Mouse (Mus musculus): ENCODE results near the gene Cenpn. TPM values are rescaled to one million over a fixed set of nuclear protein-coding genes. Genes with fewer than 3 reads are reported as not detected.

Cenpn gene
- polyA plus RNA-seq, 1 experiment from 2014 or later = 29.5 TPM

- 92% methylated on average over 4 of the region's 4 CpGs for WGBS
- no peaks in the 10 kb centered on the region for H3K9me3 ChIP-seq
- no peak overlapping the region for H3K4me3 ChIP-seq (replicated peaks)
- H3K4me1 ChIP-seq (replicated peaks) = no peaks in the 10 kb centered on the region
- H3K9ac ChIP-seq = no peak overlapping the region
- no peaks in the 10 kb centered on the region for H3K27me3 ChIP-seq (replicated peaks)
- H3K4me2 ChIP-seq (replicated peaks) = no peak overlapping the region
- H3K27ac ChIP-seq = no peak overlapping the region
- ATAC-seq = no peak
- H3K36me3 ChIP-seq = peaks cover 7% of the 10 kb centered on the region; the same call in 1 of the 2 replicates
These were observed 16.8 kb upstream of the Cenpn start for GRCm38 (mm10) chr8:116904736-116905135.

GRCm38 (mm10) chr8:116905252-116905651 lies 16.3 kb upstream of the Cenpn start:
- 89% methylated on average over 4 of the region's 4 CpGs for WGBS
- H3K9me3 ChIP-seq = no peaks in the 10 kb centered on the region
- H3K27me3 ChIP-seq (replicated peaks) = no peaks in the 10 kb centered on the region
- no peak overlapping the region for H3K9ac ChIP-seq
- H3K4me1 ChIP-seq (replicated peaks) = no peaks in the 10 kb centered on the region
- H3K4me3 ChIP-seq (replicated peaks) = no peak overlapping the region
- H3K27ac ChIP-seq = no peak overlapping the region
- peaks cover 7% of the 10 kb centered on the region; the same call in 1 of the 2 replicates for H3K36me3 ChIP-seq
- no peak overlapping the region for H3K4me2 ChIP-seq (replicated peaks)
- ATAC-seq = no peak

GRCm38 (mm10) chr8:116905836-116906235 lies 15.7 kb upstream of the Cenpn start:
- H3K36me3 ChIP-seq = peaks cover 7% of the 10 kb centered on the region; the same call in 1 of the 2 replicates
- no peak overlapping the region for H3K27ac ChIP-seq

GRCm38 (mm10) chr8:116921005-116921336 lies 559 bp upstream of the Cenpn start:
- Histone ChIP-seq H3K9ac (peak overlapping the region; percentile 74), H3K4me3 (replicated peaks) (peak overlapping the region; percentile 90), H3K27ac (peak overlapping the region; percentile 81), H3K9me3 (no peaks in the 10 kb centered on the region), H3K4me1 (replicated peaks) (peaks cover 10% of the 10 kb centered on the region), H3K36me3 (no peaks in the 10 kb centered on the region), H3K4me2 (replicated peaks) (peak overlapping the region; percentile 66), H3K27me3 (replicated peaks) (no peaks in the 10 kb centered on the region)
- under 1% methylated on average over 22 of the region's 22 CpGs for WGBS
- ATAC-seq = peak; percentile 75

More at GRCm38 (mm10) chr8:116905836-116906235, 15.7 kb upstream of the Cenpn start:
- Histone ChIP-seq H3K4me2 (replicated peaks) (no peak overlapping the region), H3K4me1 (replicated peaks) (no peaks in the 10 kb centered on the region), H3K27me3 (replicated peaks) (no peaks in the 10 kb centered on the region), H3K9me3 (no peaks in the 10 kb centered on the region), H3K4me3 (replicated peaks) (no peak overlapping the region), H3K9ac (no peak overlapping the region)
- ATAC-seq = no peak
- 97% methylated on average over 4 of the region's 4 CpGs for WGBS

GRCm38 (mm10) chr8:116922060-116922757 lies 679 bp downstream of the Cenpn start:
- Histone ChIP-seq H3K27me3 (replicated peaks) (no peaks in the 10 kb centered on the region), H3K4me3 (replicated peaks) (peak overlapping the region; percentile 90), H3K36me3 (no peaks in the 10 kb centered on the region), H3K9ac (peak overlapping the region; percentile 74), H3K4me1 (replicated peaks) (peaks cover 10% of the 10 kb centered on the region), H3K4me2 (replicated peaks) (peak overlapping the region; percentile 66), H3K9me3 (no peaks in the 10 kb centered on the region), H3K27ac (0 out of 2 replicates have a peak overlapping the region, but pooled peaks have one; percentile 78)
- 28% methylated on average over 17 of the region's 17 CpGs for WGBS
- no peak for ATAC-seq

- Histone ChIP-seq H3K4me3 (replicated peaks) (no peak overlapping the region), H3K27me3 (replicated peaks) (no peaks in the 10 kb centered on the region), H3K27ac (no peak overlapping the region), H3K9ac (no peak overlapping the region), H3K4me1 (replicated peaks) (peaks cover 10% of the 10 kb centered on the region), H3K9me3 (no peaks in the 10 kb centered on the region), H3K36me3 (no peaks in the 10 kb centered on the region), H3K4me2 (replicated peaks) (no peak overlapping the region)
- ATAC-seq = no peak
- 92% methylated on average over 8 of the region's 8 CpGs for WGBS
These were observed 2.0 kb downstream of the Cenpn start for GRCm38 (mm10) chr8:116923526-116923925.

GRCm38 (mm10) chr8:116927880-116928279 lies 6.3 kb downstream of the Cenpn start:
- H3K27me3 ChIP-seq (replicated peaks) = no peaks in the 10 kb centered on the region
- H3K4me2 ChIP-seq (replicated peaks) = no peak overlapping the region
- no peak for ATAC-seq
- no peak overlapping the region for H3K9ac ChIP-seq
- H3K27ac ChIP-seq = no peak overlapping the region
- H3K36me3 ChIP-seq = peaks cover 8% of the 10 kb centered on the region; the same call in 1 of the 2 replicates
- H3K4me1 ChIP-seq (replicated peaks) = no peaks in the 10 kb centered on the region
- no peak overlapping the region for H3K4me3 ChIP-seq (replicated peaks)
- H3K9me3 ChIP-seq = no peaks in the 10 kb centered on the region
- 88% methylated on average over 9 of the region's 9 CpGs for WGBS

GRCm38 (mm10) chr8:116928588-116928987 lies 7.1 kb downstream of the Cenpn start:
- peaks cover 8% of the 10 kb centered on the region; the same call in 1 of the 2 replicates for H3K36me3 ChIP-seq
- no peak overlapping the region for H3K27ac ChIP-seq
- no peak overlapping the region for H3K4me2 ChIP-seq (replicated peaks)
- no peak overlapping the region for H3K9ac ChIP-seq
- no peak for ATAC-seq
- no peaks in the 10 kb centered on the region for H3K9me3 ChIP-seq
- 88% methylated on average over 5 of the region's 5 CpGs for WGBS
- H3K4me1 ChIP-seq (replicated peaks) = no peaks in the 10 kb centered on the region
- no peak overlapping the region for H3K4me3 ChIP-seq (replicated peaks)
- H3K27me3 ChIP-seq (replicated peaks) = no peaks in the 10 kb centered on the region

GRCm38 (mm10) chr8:116934976-116935375 lies 13.4 kb downstream of the Cenpn start:
- no peak overlapping the region for H3K9ac ChIP-seq
- no peaks in the 10 kb centered on the region for H3K9me3 ChIP-seq
- H3K27ac ChIP-seq = no peak overlapping the region
- no peak overlapping the region for H3K4me3 ChIP-seq (replicated peaks)
- WGBS = 91% methylated on average over 4 of the region's 4 CpGs
- H3K36me3 ChIP-seq = peaks cover 8% of the 10 kb centered on the region; the same call in 1 of the 2 replicates
- H3K4me2 ChIP-seq (replicated peaks) = no peak overlapping the region
- no peak for ATAC-seq
- H3K27me3 ChIP-seq (replicated peaks) = no peaks in the 10 kb centered on the region
- no peaks in the 10 kb centered on the region for H3K4me1 ChIP-seq (replicated peaks)

- H3K27me3 ChIP-seq (replicated peaks) = no peaks in the 10 kb centered on the region
- no peaks in the 10 kb centered on the region for H3K4me1 ChIP-seq (replicated peaks)
- peaks cover 8% of the 10 kb centered on the region; the same call in 1 of the 2 replicates for H3K36me3 ChIP-seq
- ATAC-seq = no peak
- WGBS = 83% methylated on average over 6 of the region's 6 CpGs
- no peak overlapping the region for H3K27ac ChIP-seq
- no peaks in the 10 kb centered on the region for H3K9me3 ChIP-seq
- no peak overlapping the region for H3K4me2 ChIP-seq (replicated peaks)
- no peak overlapping the region for H3K4me3 ChIP-seq (replicated peaks)
- no peak overlapping the region for H3K9ac ChIP-seq
These were observed 14.0 kb downstream of the Cenpn start for GRCm38 (mm10) chr8:116935506-116935905.

- peak overlapping the region; percentile 96 for H3K4me2 ChIP-seq (replicated peaks)
- no peak overlapping the region for H3K4me3 ChIP-seq (replicated peaks)
- WGBS = 74% methylated on average over 12 of the region's 12 CpGs
- H3K27me3 ChIP-seq (replicated peaks) = no peaks in the 10 kb centered on the region
- H3K9ac ChIP-seq = no peak overlapping the region
- 0 out of 2 replicates have a peak, but pooled peaks have one; percentile 14 for ATAC-seq
- peaks cover 10% of the 10 kb centered on the region for H3K4me1 ChIP-seq (replicated peaks)
- H3K27ac ChIP-seq = no peak overlapping the region
- no peaks in the 10 kb centered on the region for H3K9me3 ChIP-seq
- H3K36me3 ChIP-seq = no peaks in the 10 kb centered on the region
These were observed 20.9 kb downstream of the Cenpn start for GRCm38 (mm10) chr8:116942284-116943058.

GRCm38 (mm10) chr8:116943161-116943554 lies 21.6 kb downstream of the Cenpn start, which contains the start of gene Atmin:
Atmin (plus strand) TSS chr8:116943393.
- Histone ChIP-seq H3K9ac (peak within 1 kb of the TSS; percentile 74), H3K4me3 (replicated peaks) (peak within 1 kb of the TSS; percentile 95), H3K4me1 (replicated peaks) (peaks cover 13% of the 10 kb centered on the region), H3K27ac (0 out of 2 replicates have a peak within 1 kb of the TSS, but pooled peaks have one; percentile 23), H3K4me2 (replicated peaks) (peak within 1 kb of the TSS; percentile 96), H3K9me3 (no peaks in the 10 kb centered on the region), H3K36me3 (no peaks in the 10 kb centered on the region), H3K27me3 (replicated peaks) (no peaks in the 10 kb centered on the region)
- peak; percentile 94 for ATAC-seq
- whole genome bisulfite sequencing = under 1% methylated on average over 42 of the region's 46 CpGs
